Mouse (Mus musculus) monocyte, adult 5-6 weeks (primary cell): Measurements from ENCODE around the gene Fstl1. TPM values are rescaled to one million over a fixed set of nuclear protein-coding genes. Genes with fewer than 3 reads are reported as not detected.

ENCODE experiments used
- ATAC-seq: fragments of 153-309, 156-312 bp; replicated peaks from 2 replicates; pipeline ENCODE4 v1.8.0; 2017; ENCODE audit warnings: mild to moderate bottlenecking; ENCODE audit not compliant: low TSS enrichment, insufficient number of reproducible peaks, severe bottlenecking, poor library complexity, low FRiP score
- total RNA-seq: library from RNA; stranded (forward); fragments of 200-1000, 200-491, 200-594 nt; gene quantifications from 3 replicates; pipeline ENCODE4 v1.2.3, GENCODE M21; 2017

Gene Fstl1
- total RNA-seq, 1 experiment from 2014 or later, result not detected

DNA sequence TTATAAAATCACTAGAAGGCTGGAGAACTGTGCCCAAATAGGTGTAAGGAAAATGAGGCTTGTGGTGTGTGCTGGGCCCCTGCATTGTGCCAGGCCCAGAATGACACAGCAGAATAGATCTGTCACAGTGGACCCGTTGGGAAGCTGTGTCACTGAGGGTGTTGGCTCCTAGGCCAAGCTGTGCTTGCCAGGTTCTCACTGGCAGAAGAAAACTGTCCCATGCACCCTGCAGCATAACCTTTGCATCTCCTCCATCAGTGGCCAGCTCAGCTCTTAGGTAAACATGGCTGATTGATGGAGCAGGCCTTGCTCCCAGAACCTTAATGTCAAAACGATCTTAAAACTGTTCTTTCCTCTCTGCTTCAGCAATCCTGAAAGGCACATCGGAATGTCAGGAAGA lies 79.7 kb downstream of the Fstl1 start:
- ATAC-seq, result no peak

DNA sequence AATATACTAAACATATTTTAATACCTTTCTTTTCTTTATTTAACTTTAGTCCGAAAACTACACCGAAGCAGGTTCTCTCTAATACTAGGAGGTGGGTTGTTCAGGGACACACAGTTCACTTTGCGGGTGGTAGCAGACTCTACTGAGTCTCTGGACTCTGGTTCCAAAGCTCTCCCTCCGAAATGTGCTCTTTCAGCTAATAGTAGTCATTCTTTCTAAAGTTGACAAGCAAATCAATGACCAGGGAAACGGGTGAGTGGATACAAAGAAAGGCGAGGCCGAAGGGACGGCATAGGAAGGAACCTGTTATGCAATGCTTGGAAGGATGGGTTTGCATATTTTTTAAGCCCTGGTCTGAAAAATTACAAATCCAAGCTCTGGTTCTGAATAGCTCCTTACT lies 80.8 kb downstream of the Fstl1 start:
- no peak for ATAC-seq

DNA sequence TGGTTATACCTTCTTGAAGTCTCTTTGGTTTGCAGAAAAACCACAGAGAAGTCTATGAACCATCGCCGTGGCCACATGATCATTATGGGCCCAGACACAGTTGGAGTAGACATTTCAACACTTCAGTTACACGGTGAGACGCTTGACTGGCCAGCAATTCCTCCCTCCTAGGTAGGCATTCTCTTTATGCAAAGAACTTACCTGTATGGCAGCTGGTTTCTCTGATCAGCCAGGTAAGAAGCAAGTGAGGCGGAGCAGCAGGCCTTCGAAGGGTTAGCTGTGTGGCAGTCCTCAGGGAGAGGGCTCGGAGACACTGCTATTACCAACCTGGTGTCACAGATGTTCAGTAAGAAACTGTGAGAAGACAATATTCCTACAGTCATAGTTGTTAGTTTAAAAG lies 83.5 kb downstream of the Fstl1 start:
- no peak for ATAC-seq

DNA sequence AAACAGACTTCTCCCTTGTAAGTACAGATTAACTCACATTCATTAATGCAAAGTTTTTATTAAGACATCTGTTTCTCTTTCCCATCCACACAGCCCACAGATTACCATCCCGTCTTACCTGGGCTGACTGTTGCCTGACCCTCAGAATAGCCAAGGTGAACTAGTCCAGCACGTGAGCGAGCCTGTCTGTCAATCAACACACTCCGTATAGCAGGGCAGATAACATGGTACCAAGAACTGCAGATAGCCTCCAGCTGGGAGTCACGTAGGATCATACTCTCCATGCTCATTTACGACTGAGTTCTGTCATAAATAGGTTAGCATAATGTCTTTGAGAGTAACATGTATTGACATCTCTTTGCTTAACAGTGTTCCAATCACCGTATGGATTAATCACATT lies 84.4 kb downstream of the Fstl1 start, which contains the start of gene Gm36028:
Gm36028 (minus strand) TSS at position 118 of the 400 bp plus-strand sequence.
- ATAC-seq, result no peak

DNA sequence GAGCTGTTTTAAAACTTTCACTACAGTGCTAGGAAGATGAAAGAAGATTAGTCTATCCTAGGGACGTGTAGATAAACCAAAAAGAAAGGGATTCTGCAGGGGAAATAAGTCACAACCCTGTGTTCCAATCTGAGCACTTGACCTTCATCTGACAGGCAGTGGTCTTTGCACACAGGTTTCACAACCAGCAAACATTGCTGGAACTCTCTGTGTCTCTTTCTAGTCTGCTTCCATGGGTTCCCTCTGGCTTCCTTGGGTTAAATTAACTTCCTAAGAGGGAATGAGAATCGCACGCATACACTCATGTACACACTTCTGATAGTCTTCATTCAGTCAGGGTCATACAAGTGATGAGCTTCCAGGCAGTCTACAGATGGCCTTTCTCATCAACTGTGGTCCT lies 87.2 kb downstream of the Fstl1 start:
- no peak for ATAC-seq

DNA sequence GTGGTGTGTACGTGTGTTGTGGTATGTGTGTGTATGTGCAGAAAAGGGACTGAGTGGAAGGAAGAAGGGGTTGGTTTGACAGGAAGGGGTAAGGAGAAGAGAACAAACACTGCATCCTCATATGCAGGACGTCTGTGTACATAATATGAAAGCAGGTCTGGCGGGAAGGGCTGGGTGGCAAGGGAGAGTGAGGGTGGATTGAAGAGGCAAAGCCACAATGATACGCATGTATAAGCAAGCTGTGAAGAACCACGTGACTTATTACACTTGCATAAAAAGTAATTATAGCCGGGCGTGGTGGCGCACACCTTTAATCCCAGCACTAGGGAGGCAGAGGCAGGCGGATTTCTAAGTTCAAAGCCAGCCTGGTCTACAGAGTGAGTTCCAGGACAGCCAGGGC lies 89.2 kb downstream of the Fstl1 start:
- no peak for ATAC-seq

DNA sequence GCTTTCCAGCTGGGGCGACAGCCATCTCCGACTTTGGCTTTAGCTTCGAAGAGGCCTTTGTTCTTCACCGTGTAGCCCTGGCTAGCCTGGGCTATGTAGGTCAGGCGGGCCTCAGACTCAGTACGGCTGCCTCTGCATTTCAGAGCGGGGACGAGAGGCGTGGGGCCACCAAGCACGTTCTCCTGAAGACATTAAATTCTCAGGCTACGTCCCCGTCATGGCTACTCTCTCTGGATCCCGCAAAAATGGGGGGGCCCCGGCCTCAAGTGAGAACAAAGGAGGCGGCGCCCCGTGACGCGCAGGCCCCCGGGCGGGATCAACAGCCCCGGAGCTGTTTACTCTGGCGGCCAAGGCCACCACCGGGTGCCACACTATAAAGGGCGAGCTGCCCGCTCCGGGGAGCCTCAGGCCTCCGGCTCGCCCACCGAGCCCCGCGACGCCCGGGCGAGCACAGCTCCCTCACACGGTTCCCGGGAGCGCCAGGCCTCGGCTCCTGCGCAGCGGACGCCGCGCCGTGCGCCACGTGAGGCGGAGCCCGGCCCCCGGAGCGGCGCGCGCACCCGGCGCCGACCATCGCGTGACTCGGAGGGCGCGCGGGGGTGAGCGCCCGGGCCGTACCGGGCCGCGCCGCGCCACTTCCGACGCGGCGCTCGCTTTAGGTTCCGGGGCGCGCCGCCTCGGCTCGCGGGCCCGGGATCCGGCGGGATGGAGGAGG lies 91.3 kb downstream of the Fstl1 start, which contains the start of gene Lrrc58:
Lrrc58 (plus strand) TSS at position 599 of the 715 bp plus-strand sequence.
- peak; percentile 50 for ATAC-seq

GRCm38 (mm10) chr16:37868506-37869469 lies 92.1 kb downstream of the Fstl1 start:
- no peak; the same call in 1 of the 2 replicates for ATAC-seq

- ATAC-seq, result no peak
Measured at GRCm38 (mm10) chr16:37869470-37870231, 93.0 kb downstream of the Fstl1 start.

GRCm38 (mm10) chr16:37871112-37871715 lies 94.5 kb downstream of the Fstl1 start:
- ATAC-seq, result 0 out of 2 replicates have a peak, but pooled peaks have one; percentile 8

GRCm38 (mm10) chr16:37874501-37875235 lies 98.0 kb downstream of the Fstl1 start:
- no peak for ATAC-seq

GRCm38 (mm10) chr16:37877406-37877805 lies 100.7 kb downstream of the Fstl1 start:
- no peak for ATAC-seq

- ATAC-seq, result no peak
Measured at GRCm38 (mm10) chr16:37878951-37879505, 102.4 kb downstream of the Fstl1 start.

DNA sequence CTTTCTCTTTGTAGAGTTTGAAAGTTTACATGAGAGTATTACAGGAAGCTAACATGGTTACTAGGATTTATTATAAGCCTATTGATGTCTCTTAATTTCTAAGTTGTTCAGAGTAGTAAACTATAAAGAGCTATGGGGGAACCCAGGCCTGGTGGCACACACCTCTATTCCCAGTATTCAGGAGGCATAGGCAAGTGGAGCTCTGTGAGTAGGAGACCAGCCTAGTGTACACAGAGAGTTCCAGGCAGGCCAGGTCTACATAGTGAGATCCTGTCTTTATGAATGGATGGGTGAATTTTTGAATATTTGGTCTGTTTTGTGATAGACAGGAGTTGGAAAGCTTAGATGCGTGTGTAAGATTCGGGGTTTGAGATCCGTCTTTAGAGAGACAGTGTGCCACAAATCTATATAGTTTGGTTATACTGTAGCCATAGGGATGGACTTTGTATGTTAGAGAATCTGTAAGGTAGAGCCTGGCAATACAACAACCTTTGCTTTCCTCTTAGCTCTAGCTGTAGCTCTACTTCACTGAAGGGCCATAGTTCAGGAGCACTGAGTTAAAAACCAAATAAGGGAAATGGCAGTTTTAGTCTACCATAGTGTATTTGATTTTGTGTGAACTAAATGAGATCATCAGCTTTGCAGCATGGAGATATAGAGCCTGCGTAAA lies 103.2 kb downstream of the Fstl1 start:
- no peak for ATAC-seq

- ATAC-seq, result no peak
Measured at GRCm38 (mm10) chr16:37881168-37881567, 104.5 kb downstream of the Fstl1 start.
